Mouse (Mus musculus): Measurements from ENCODE around the gene Ctcfl. TPM values are rescaled to one million over a fixed set of nuclear protein-coding genes. Genes with fewer than 3 reads are reported as not detected.

Gene Ctcfl
- polyA plus RNA-seq, 2 experiments: 0.01 TPM; not detected in 1

DNA sequence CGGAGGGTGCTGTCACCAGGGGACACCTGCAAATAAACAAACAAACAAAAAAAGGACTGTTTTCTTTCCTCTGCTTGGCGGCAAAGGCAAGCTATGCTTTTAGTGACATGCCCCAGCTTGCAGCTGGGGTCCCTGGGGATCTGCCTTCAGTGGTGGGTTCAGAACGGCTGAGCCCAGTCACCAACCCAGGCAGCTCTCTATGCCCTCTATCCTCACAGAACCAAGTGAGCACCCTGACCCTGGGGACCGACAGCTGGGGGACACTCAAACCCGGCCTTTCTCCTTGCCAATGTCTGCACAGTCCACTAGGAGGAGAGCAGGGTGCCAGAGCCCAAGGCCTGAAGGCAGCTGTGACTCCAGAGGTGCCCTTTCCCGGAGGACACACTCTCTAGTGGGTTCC is 69.5 kb downstream of the Ctcfl start:
- Histone ChIP-seq H3K4me2 (ENCODE audit: low read depth) (no peak overlapping the region), H3K9ac (replicated peaks) (no peak overlapping the region), H3K9me3 (ENCODE audit: control insufficient read depth, low read length) (no peaks in the 10 kb centered on the region), H3K27me3 (ENCODE audit: control insufficient read depth, insufficient read depth, low read length) (no peaks in the 10 kb centered on the region), H3K4me3 (ENCODE audit: insufficient read depth in 1 of 2, low read depth in 2 of 2, low read length in 2 of 2) (no peak overlapping the region), H3K4me1 (replicated peaks; ENCODE audit: control insufficient read depth in 2 of 2, insufficient read depth in 2 of 2, low read length in 1 of 2) (peaks cover 7 to 14% of the 10 kb centered on the region in 2 experiments), H3K27ac (no peak overlapping the region), H3K36me3 (replicated peaks; ENCODE audit: control insufficient read depth, insufficient read depth, low read depth) (no peaks in the 10 kb centered on the region)
- TF ChIP-seq EP300 (IDR thresholded peaks at IDR 0.05; ENCODE audit: low read depth) (no peak), CTCF (IDR thresholded peaks at IDR 0.05; ENCODE audit: low read depth) (peak; percentile 49)
- WGBS (ENCODE audit: insufficient replicate concordance): 53% methylated on average over 6 of the region's 6 CpGs
- DNase-seq (ENCODE audit: low read depth in 3 of 3, low spot score in 3 of 3) (no peak), ATAC-seq (ENCODE audit: insufficient read depth) (no peak)

DNA sequence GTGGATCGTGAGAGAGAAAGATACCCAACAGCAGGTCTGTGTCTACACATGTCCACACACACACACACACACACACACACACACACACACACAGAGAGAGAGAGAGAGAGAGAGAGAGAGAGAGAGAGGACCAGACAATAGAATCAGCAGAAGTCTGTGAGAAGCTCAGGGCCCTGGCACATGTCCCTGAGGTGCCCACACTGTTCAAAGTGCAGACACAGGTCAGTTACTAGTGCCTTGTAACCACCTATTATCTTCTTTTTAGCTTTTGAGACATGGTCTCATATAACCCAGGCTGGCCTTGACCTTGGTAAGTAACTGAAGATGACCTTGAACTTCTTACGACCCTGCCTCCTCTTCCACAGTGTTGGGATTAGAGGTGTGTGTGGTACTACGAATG is 70.1 kb downstream of the Ctcfl start:
- peaks cover 9 to 16% of the 10 kb centered on the region in 2 experiments for H3K4me1 ChIP-seq (replicated peaks; ENCODE audit: control insufficient read depth in 2 of 2, insufficient read depth in 2 of 2, low read length in 1 of 2)
- no peak overlapping the region for H3K4me3 ChIP-seq (ENCODE audit: insufficient read depth in 1 of 2, low read depth in 2 of 2, low read length in 2 of 2)
- no peaks in the 10 kb centered on the region for H3K36me3 ChIP-seq (replicated peaks; ENCODE audit: control insufficient read depth, insufficient read depth, low read depth)
- no peaks in the 10 kb centered on the region for H3K9me3 ChIP-seq (ENCODE audit: control insufficient read depth, low read length)
- 66% methylated on average over 3 of the region's 3 CpGs for WGBS (ENCODE audit: insufficient replicate concordance)
- no peak overlapping the region for H3K9ac ChIP-seq (replicated peaks)
- DNase-seq (ENCODE audit: low read depth in 3 of 3, low spot score in 3 of 3) (no peak), ATAC-seq (ENCODE audit: insufficient read depth) (no peak)
- H3K4me2 ChIP-seq (ENCODE audit: low read depth): no peak overlapping the region
- H3K27ac ChIP-seq: no peak overlapping the region; the same call in 1 of the 2 replicates
- TF ChIP-seq CTCF (IDR thresholded peaks at IDR 0.05; ENCODE audit: low read depth): no peak
- no peak for TF ChIP-seq EP300 (IDR thresholded peaks at IDR 0.05; ENCODE audit: low read depth)
- H3K27me3 ChIP-seq (ENCODE audit: control insufficient read depth, insufficient read depth, low read length): no peaks in the 10 kb centered on the region

GRCm38 (mm10) chr2:173048041-173048745 is 71.1 kb downstream of the Ctcfl start:
- no peaks in the 10 kb centered on the region for H3K27me3 ChIP-seq (ENCODE audit: control insufficient read depth, insufficient read depth, low read length)
- H3K9me3 ChIP-seq (ENCODE audit: control insufficient read depth, low read length): no peaks in the 10 kb centered on the region
- H3K36me3 ChIP-seq (replicated peaks; ENCODE audit: control insufficient read depth, insufficient read depth, low read depth): no peaks in the 10 kb centered on the region
- ATAC-seq (ENCODE audit: insufficient read depth) (peak; percentile 39; the same call in 1 of the 2 replicates), DNase-seq (ENCODE audit: low read depth in 3 of 3, low spot score in 3 of 3) (no peak)
- peaks cover 9 to 16% of the 10 kb centered on the region in 2 experiments for H3K4me1 ChIP-seq (replicated peaks; ENCODE audit: control insufficient read depth in 2 of 2, insufficient read depth in 2 of 2, low read length in 1 of 2)
- TF ChIP-seq CTCF (IDR thresholded peaks at IDR 0.05; ENCODE audit: low read depth): no peak
- TF ChIP-seq EP300 (IDR thresholded peaks at IDR 0.05; ENCODE audit: low read depth): no peak
- WGBS (ENCODE audit: insufficient replicate concordance): 44% methylated on average over 17 of the region's 17 CpGs
- H3K4me3 ChIP-seq (ENCODE audit: insufficient read depth in 1 of 2, low read depth in 2 of 2, low read length in 2 of 2): peak overlapping the region; percentile 10 to 29; a peak in 2 of 4 replicates
- peak overlapping the region; percentile 41 for H3K4me2 ChIP-seq (ENCODE audit: low read depth)
- H3K27ac ChIP-seq: no peak overlapping the region; the same call in 1 of the 2 replicates
- no peak overlapping the region for H3K9ac ChIP-seq (replicated peaks)

DNA sequence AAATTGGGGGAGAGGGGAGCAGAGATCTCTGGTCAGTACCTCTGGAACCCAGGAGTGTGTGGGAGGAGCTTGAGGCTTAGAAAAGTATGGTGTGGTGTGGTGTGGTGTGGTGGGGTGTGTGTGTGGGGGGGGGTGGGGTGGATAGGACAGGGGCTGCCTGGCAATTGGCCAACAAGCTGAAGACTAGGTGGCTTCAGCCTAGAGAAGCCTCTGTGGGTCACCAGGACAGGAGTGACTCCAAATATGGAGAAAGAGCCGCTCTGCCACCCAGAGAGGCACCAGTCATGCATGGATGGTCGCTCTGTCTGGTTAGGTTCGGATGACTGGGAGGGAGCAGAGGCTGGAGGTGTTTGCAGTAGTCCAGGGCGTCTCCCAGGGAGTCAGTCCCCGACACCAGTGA is 71.9 kb downstream of the Ctcfl start:
- H3K4me1 ChIP-seq (replicated peaks; ENCODE audit: control insufficient read depth in 2 of 2, insufficient read depth in 2 of 2, low read length in 1 of 2): peaks cover 13 to 17% of the 10 kb centered on the region in 2 experiments
- no peaks in the 10 kb centered on the region for H3K27me3 ChIP-seq (ENCODE audit: control insufficient read depth, insufficient read depth, low read length)
- H3K36me3 ChIP-seq (replicated peaks; ENCODE audit: control insufficient read depth, insufficient read depth, low read depth): no peaks in the 10 kb centered on the region
- ATAC-seq (ENCODE audit: insufficient read depth) (no peak), DNase-seq (ENCODE audit: low read depth in 3 of 3, low spot score in 3 of 3) (no peak)
- H3K4me3 ChIP-seq (ENCODE audit: insufficient read depth in 1 of 2, low read depth in 2 of 2, low read length in 2 of 2): no peak overlapping the region
- no peaks in the 10 kb centered on the region for H3K9me3 ChIP-seq (ENCODE audit: control insufficient read depth, low read length)
- 59% methylated on average over 5 of the region's 5 CpGs for WGBS (ENCODE audit: insufficient replicate concordance)
- H3K9ac ChIP-seq (replicated peaks): no peak overlapping the region
- no peak for TF ChIP-seq CTCF (IDR thresholded peaks at IDR 0.05; ENCODE audit: low read depth)
- TF ChIP-seq EP300 (IDR thresholded peaks at IDR 0.05; ENCODE audit: low read depth): no peak
- no peak overlapping the region for H3K27ac ChIP-seq
- peak overlapping the region; percentile 41 for H3K4me2 ChIP-seq (ENCODE audit: low read depth)

DNA sequence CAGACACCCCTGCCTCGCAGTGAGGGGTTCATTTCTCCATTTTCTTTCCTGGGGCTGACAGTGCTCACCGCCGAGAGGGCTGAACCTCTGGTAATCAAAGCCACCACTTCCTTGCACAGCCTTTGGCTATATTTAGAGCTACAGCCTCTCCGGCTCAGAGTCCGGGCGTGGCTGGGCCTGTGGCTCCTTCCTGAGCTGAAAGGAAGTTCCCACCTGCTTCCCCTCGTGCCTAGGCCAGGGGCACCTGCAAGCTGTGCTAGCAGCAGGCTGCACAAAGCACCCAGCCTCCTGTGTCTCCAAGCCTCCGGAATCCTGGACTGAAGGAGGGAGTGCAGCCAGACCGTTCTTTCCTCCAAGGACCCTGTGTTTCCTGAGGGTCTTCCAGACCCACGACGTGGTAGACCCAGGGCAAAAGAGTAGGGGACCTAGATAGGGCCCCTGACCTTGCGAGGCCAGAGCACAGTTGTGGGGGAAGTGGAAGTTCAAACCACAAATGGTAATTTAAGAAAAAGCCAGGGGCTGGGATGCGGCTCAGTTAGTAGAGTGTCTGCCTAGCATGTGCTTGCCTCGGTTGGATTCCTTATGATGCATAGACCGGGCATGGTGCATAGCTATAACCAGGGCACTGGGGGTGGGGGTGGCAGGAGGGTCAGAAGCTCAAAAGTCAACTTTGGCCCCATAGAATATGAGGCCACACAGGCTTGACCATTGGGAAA is 72.6 kb downstream of the Ctcfl start:
- TF ChIP-seq CTCF (IDR thresholded peaks at IDR 0.05; ENCODE audit: low read depth): no peak
- TF ChIP-seq EP300 (IDR thresholded peaks at IDR 0.05; ENCODE audit: low read depth): no peak
- peak overlapping the region; percentile 2; the same call in 1 of the 2 replicates for H3K4me2 ChIP-seq (ENCODE audit: low read depth)
- H3K4me3 ChIP-seq (ENCODE audit: insufficient read depth in 1 of 2, low read depth in 2 of 2, low read length in 2 of 2): no peak overlapping the region
- no peaks in the 10 kb centered on the region for H3K27me3 ChIP-seq (ENCODE audit: control insufficient read depth, insufficient read depth, low read length)
- no peaks in the 10 kb centered on the region for H3K9me3 ChIP-seq (ENCODE audit: control insufficient read depth, low read length)
- peaks cover 21 to 24% of the 10 kb centered on the region in 2 experiments for H3K4me1 ChIP-seq (replicated peaks; ENCODE audit: control insufficient read depth in 2 of 2, insufficient read depth in 2 of 2, low read length in 1 of 2)
- no peak overlapping the region for H3K9ac ChIP-seq (replicated peaks)
- ATAC-seq (ENCODE audit: insufficient read depth): no peak
- no peak overlapping the region; the same call in 1 of the 2 replicates for H3K27ac ChIP-seq
- 17% methylated on average over 15 of the region's 15 CpGs for WGBS (ENCODE audit: insufficient replicate concordance)
- DNase-seq (ENCODE audit: low read depth in 3 of 3, low spot score in 3 of 3): no peak
- H3K36me3 ChIP-seq (replicated peaks; ENCODE audit: control insufficient read depth, insufficient read depth, low read depth): no peaks in the 10 kb centered on the region
